Mouse (Mus musculus) right cerebral cortex, adult 2 months (tissue): ENCODE data around the gene 4930595M18Rik.

Experiments
- DNase-seq, 2 experiments: peaks; one replicate each; pipeline ENCODE4 v3.0.0; 2021 to 2022; ENCODE audit warnings: low spot score in 2 of 2

The 4930595M18Rik gene

GRCm38 (mm10) chrX:81458021-81458420 is at the start of gene 4930595M18Rik:
Gene 4930595M18Rik, minus strand, starts transcription at chrX:81458121.
- DNase-seq: no peak

- DNase-seq: peak; percentile 8 to 21
Observed at GRCm38 (mm10) chrX:81472500-81472899, 14.6 kb upstream of the 4930595M18Rik start.
